Mouse (Mus musculus): ENCODE measurements at regions not wholly inside any gene's neighbourhood (a gene's known extent, or its start where the extent isn't known, plus 50 kb on each side); places are given as distances from the start of the nearest gene placed in this dataset.

GRCm38 (mm10) chr2:50793616-50794015, 355.3 kb downstream of the Rnd3 start:
- DNase-seq (ENCODE audit: low read depth, low spot score): no peak

- no peak for DNase-seq (ENCODE audit: low read depth, low spot score)
These were observed 355.8 kb downstream of the Rnd3 start for GRCm38 (mm10) chr2:50793067-50793466.

- DNase-seq (ENCODE audit: low read depth, low spot score): peak; percentile 61
These were observed 359.8 kb downstream of the Rnd3 start for GRCm38 (mm10) chr2:50789051-50789651.

GRCm38 (mm10) chr2:50772101-50772500, 376.8 kb downstream of the Rnd3 start:
- no peak for DNase-seq (ENCODE audit: low read depth, low spot score)

- DNase-seq (ENCODE audit: low read depth, low spot score): no peak
These were observed 389.9 kb downstream of the Rnd3 start for GRCm38 (mm10) chr2:50759016-50759415.

- no peak for DNase-seq (ENCODE audit: low read depth, low spot score)
These were observed 390.9 kb downstream of the Rnd3 start for GRCm38 (mm10) chr2:50757837-50758541.

- DNase-seq (ENCODE audit: low read depth, low spot score): no peak
These were observed 393.1 kb downstream of the Rnd3 start for GRCm38 (mm10) chr2:50755616-50756450.

GRCm38 (mm10) chr2:50755160-50755559, 393.8 kb downstream of the Rnd3 start:
- no peak for DNase-seq (ENCODE audit: low read depth, low spot score)

- DNase-seq (ENCODE audit: low read depth, low spot score): no peak
These were observed 396.5 kb downstream of the Rnd3 start for GRCm38 (mm10) chr2:50752408-50752807.

- no peak for DNase-seq (ENCODE audit: low read depth, low spot score)
These were observed 398.1 kb downstream of the Rnd3 start for GRCm38 (mm10) chr2:50750799-50751198.

GRCm38 (mm10) chr2:50744625-50745214, 404.2 kb downstream of the Rnd3 start:
- no peak for DNase-seq (ENCODE audit: low read depth, low spot score)

- DNase-seq (ENCODE audit: low read depth, low spot score): no peak
These were observed 405.1 kb downstream of the Rnd3 start for GRCm38 (mm10) chr2:50743785-50744258.

- no peak for DNase-seq (ENCODE audit: low read depth, low spot score)
These were observed 406.5 kb downstream of the Rnd3 start for GRCm38 (mm10) chr2:50742421-50742820.

- no peak for DNase-seq (ENCODE audit: low read depth, low spot score)
These were observed 407.6 kb downstream of the Rnd3 start for GRCm38 (mm10) chr2:50741337-50741736.

- DNase-seq (ENCODE audit: low read depth, low spot score): no peak
These were observed 409.3 kb downstream of the Rnd3 start for GRCm38 (mm10) chr2:50739599-50739979.

GRCm38 (mm10) chr2:50738936-50739598, 409.8 kb downstream of the Rnd3 start:
- peak; percentile 24 for DNase-seq (ENCODE audit: low read depth, low spot score)

- no peak for DNase-seq (ENCODE audit: low read depth, low spot score)
These were observed 411.2 kb downstream of the Rnd3 start for GRCm38 (mm10) chr2:50737706-50738105.

- DNase-seq (ENCODE audit: low read depth, low spot score): no peak
These were observed 413.9 kb downstream of the Rnd3 start for GRCm38 (mm10) chr2:50735029-50735428.

GRCm38 (mm10) chr2:50706652-50707051, 410.1 kb upstream of the Mmadhc start:
- no peak for DNase-seq (ENCODE audit: low read depth, low spot score)

- DNase-seq (ENCODE audit: low read depth, low spot score): no peak
These were observed 407.7 kb upstream of the Mmadhc start for GRCm38 (mm10) chr2:50704297-50704696.

Measured in forelimb bud, embryonic 11.5 days (tissue).